Mouse (Mus musculus) forebrain, embryonic 13.5 days (tissue): ENCODE data around the gene Dcaf1. TPM values are rescaled to one million over a fixed set of nuclear protein-coding genes. Genes with fewer than 3 reads are reported as not detected.
A peak's percentile ranks its signal among the peaks of the same experiment; 100 is the strongest.

Experiments used
- ATAC-seq: fragments of 200-750 bp; cut with Nextera tagmentation; 2 replicates; pipeline ENCODE4 v1.8.0; 2017
- H3K27ac ChIP-seq: fragments of 300-500 bp; sonication (generic); 2 replicates; pipeline ENCODE4 v1.5.1; 2015; ENCODE audit warnings: inconsistent platforms, mild to moderate bottlenecking, moderate library complexity
- H3K27me3 ChIP-seq: fragments of 300-500 bp; sonication (generic); 2 replicates; pipeline ENCODE4 v1.6.1; 2015; ENCODE audit warnings: mild to moderate bottlenecking, inconsistent platforms
- H3K36me3 ChIP-seq: fragments of 300-500 bp; sonication (generic); 2 replicates; pipeline ENCODE4 v1.6.1; 2015; ENCODE audit warnings: mild to moderate bottlenecking, inconsistent platforms; ENCODE audit not compliant: poor library complexity, severe bottlenecking
- H3K4me1 ChIP-seq: fragments of 300-500 bp; sonication (generic); 2 replicates; pipeline ENCODE4 v1.6.1; 2015; ENCODE audit warnings: inconsistent platforms
- H3K4me2 ChIP-seq: fragments of 300-500 bp; sonication (generic); 2 replicates; pipeline ENCODE4 v1.6.1; 2015; ENCODE audit warnings: inconsistent platforms, mild to moderate bottlenecking, moderate library complexity
- H3K4me3 ChIP-seq: fragments of 300-500 bp; sonication (generic); 2 replicates; pipeline ENCODE4 v1.5.1; 2015; ENCODE audit warnings: mild to moderate bottlenecking, inconsistent platforms
- H3K9ac ChIP-seq: fragments of 300-500 bp; sonication (generic); 2 replicates; pipeline ENCODE4 v1.6.1; 2015; ENCODE audit warnings: mild to moderate bottlenecking, inconsistent platforms
- H3K9me3 ChIP-seq: fragments of 300-500 bp; sonication (generic); replicated peaks from 2 replicates; pipeline ENCODE4 v1.6.1; 2016; ENCODE audit warnings: inconsistent platforms
- WGBS: fragments of 180-500 bp; shearing (Covaris S2); methylation state at CpG from one replicate; pipeline ENCODE4 v1.1.7; 2015; 5-methylcytosine and 5-hydroxymethylcytosine counted together
- polyA plus RNA-seq: library from polyadenylated mRNA; unstranded; fragments of >200 nt; fragmentation: Nextera tagmentation; extraction: Ambion mirVana; gene quantifications from 2 replicates; pipeline ENCODE4 v1.2.1, GENCODE M21; 2015

Dcaf1 gene
- 20.7 and 26.4 TPM in 2 replicates for polyA plus RNA-seq

DNA sequence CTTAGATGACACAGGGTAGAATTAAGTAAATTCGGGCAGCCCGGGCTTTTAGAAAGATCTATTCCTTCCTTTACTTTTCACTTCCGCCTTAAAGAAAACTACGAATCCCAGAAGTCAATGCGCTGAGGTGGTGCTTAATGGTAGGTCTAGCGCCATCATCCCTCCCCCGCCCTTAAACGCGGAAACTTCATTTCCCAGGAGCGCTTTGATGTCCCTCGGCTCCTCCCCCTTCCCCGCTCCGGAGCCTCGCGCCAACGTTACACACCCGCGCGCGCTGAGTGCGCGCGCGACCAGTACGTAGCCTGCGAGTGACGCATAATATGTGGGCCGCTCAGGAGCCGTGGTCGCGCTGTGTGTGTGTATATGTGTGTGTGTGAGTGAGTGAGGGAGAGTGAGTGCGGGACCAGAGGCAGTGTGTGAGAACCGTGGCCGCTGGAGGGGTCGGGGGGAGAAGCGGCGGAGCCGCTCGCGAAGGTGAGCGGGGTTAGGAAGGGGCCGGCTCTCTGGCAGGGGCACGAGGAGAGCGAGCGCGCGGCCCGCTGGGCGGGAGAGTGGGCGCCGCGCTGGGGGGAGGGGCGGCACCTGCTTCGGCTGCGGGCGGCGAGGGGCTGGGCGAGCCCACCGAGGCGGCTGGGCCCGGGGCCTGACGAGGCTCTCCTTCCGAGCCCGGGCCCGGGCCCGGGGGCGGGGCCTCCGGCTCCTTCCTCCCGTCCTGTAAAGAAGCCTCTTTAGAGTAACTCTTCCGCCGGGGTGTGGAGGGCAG, at the start of gene Dcaf1:
Dcaf1 (plus strand) TSS at position 257 of the 763 bp plus-strand sequence.
- peak; percentile 98 for ATAC-seq
- Histone ChIP-seq H3K9me3 (no peaks in the 10 kb centered on the region), H3K4me3 (peak within 1 kb of the TSS; percentile 87), H3K27me3 (no peaks in the 10 kb centered on the region), H3K4me2 (peak within 1 kb of the TSS; percentile 78), H3K36me3 (no peaks in the 10 kb centered on the region), H3K9ac (peak within 1 kb of the TSS; percentile 85), H3K27ac (peak within 1 kb of the TSS; percentile 91), H3K4me1 (peaks cover 16% of the 10 kb centered on the region)
- under 1% methylated on average over 49 of the region's 71 CpGs for WGBS

DNA sequence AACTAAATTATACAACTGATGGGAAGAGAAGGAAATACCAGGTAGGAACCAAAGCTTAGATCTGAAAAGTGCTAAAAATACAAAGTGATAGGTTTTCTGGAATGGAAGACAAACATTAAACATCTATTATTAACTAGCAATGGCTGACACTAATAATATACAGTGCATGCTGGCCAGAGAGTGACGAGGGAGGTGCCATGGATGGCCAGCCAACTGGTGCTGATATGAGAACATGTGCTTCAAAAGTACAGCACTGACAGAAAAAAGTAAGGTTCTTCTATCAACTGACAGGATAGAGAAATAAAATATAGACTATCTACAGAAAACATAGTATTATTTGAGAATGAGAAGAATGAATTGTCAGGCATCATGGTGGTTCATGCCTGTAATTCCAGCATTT, 45.6 kb upstream of the Dcaf1 start:
- 97% methylated on average over 1 of the region's 1 CpGs for WGBS
- H3K4me3 ChIP-seq = no peak overlapping the region
- H3K4me2 ChIP-seq = no peak overlapping the region
- ATAC-seq = no peak
- no peak overlapping the region for H3K9ac ChIP-seq
- H3K36me3 ChIP-seq = no peaks in the 10 kb centered on the region
- no peaks in the 10 kb centered on the region for H3K9me3 ChIP-seq
- H3K27me3 ChIP-seq = no peaks in the 10 kb centered on the region
- no peak overlapping the region for H3K27ac ChIP-seq
- no peaks in the 10 kb centered on the region for H3K4me1 ChIP-seq

DNA sequence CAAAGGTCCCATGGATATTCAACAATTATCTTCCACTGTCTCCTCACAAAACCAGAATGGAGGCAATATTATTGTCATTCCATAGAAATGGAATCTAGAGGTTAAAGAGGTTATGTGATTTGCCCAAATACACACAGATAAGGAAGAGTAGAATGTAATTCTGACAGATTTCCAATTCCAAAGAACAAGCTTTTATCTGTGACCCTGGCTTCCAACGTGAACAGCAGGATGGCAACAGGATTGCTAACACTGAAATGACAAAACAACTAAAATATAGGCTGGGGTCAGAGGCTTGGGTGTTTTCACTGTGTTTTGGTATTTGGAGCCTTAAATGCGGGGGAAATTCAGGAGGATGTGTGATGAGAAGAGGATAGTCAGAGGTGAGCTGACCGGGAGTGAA, 44.3 kb upstream of the Dcaf1 start:
- no peaks in the 10 kb centered on the region for H3K36me3 ChIP-seq

DNA sequence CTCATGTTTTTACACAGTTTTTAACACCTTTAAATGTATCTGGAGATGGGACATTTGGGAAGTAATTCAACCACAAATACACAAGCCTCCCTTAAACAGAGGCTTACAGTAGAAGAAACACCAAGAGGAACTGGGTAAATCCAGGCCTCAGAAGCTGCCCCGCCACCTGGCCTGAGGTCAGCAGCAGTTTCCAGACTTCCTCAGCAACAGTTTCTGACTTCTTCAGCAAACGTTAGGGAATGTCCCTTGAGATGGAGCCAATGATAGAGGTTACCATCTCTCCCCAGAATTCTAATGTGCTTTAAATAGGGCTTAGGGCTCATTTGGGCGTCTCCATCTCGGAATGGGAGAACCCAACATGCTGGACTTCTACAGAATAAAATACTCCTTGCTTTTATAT, 43.4 kb upstream of the Dcaf1 start:
- no peak overlapping the region for H3K27ac ChIP-seq
- WGBS = 95% methylated on average over 4 of the region's 4 CpGs
- no peaks in the 10 kb centered on the region for H3K9me3 ChIP-seq
- H3K36me3 ChIP-seq = no peaks in the 10 kb centered on the region
- no peak for ATAC-seq
- H3K9ac ChIP-seq = no peak overlapping the region
- no peaks in the 10 kb centered on the region for H3K27me3 ChIP-seq
- H3K4me1 ChIP-seq = no peaks in the 10 kb centered on the region
- no peak overlapping the region for H3K4me3 ChIP-seq
- no peak overlapping the region for H3K4me2 ChIP-seq

More for the DNA sequence above, 44.3 kb upstream of the Dcaf1 start:
- Histone ChIP-seq H3K9ac (no peak overlapping the region), H3K4me2 (no peak overlapping the region), H3K4me3 (no peak overlapping the region), H3K9me3 (no peaks in the 10 kb centered on the region), H3K27ac (no peak overlapping the region), H3K27me3 (no peaks in the 10 kb centered on the region), H3K4me1 (no peaks in the 10 kb centered on the region)
- no peak for ATAC-seq
- 91% methylated on average over 3 of the region's 3 CpGs for WGBS

GRCm38 (mm10) chr9:106780086-106780485, 41.6 kb upstream of the Dcaf1 start:
- WGBS = 88% methylated on average over 3 of the region's 3 CpGs
- no peaks in the 10 kb centered on the region for H3K9me3 ChIP-seq
- H3K9ac ChIP-seq = no peak overlapping the region

GRCm38 (mm10) chr9:106783554-106783953, 38.1 kb upstream of the Dcaf1 start:
- WGBS = 96% methylated on average over 2 of the region's 2 CpGs
- no peak overlapping the region for H3K4me3 ChIP-seq
- no peak overlapping the region for H3K27ac ChIP-seq
- H3K36me3 ChIP-seq = no peaks in the 10 kb centered on the region
- H3K4me1 ChIP-seq = peaks cover 16% of the 10 kb centered on the region
- H3K4me2 ChIP-seq = no peak overlapping the region
- ATAC-seq = no peak
- no peaks in the 10 kb centered on the region for H3K9me3 ChIP-seq
- H3K27me3 ChIP-seq = no peaks in the 10 kb centered on the region
- no peak overlapping the region for H3K9ac ChIP-seq

More at GRCm38 (mm10) chr9:106780086-106780485, 41.6 kb upstream of the Dcaf1 start:
- no peak for ATAC-seq
- Histone ChIP-seq H3K27me3 (no peaks in the 10 kb centered on the region), H3K4me2 (no peak overlapping the region), H3K36me3 (no peaks in the 10 kb centered on the region), H3K4me3 (no peak overlapping the region), H3K4me1 (no peaks in the 10 kb centered on the region), H3K27ac (no peak overlapping the region)

DNA sequence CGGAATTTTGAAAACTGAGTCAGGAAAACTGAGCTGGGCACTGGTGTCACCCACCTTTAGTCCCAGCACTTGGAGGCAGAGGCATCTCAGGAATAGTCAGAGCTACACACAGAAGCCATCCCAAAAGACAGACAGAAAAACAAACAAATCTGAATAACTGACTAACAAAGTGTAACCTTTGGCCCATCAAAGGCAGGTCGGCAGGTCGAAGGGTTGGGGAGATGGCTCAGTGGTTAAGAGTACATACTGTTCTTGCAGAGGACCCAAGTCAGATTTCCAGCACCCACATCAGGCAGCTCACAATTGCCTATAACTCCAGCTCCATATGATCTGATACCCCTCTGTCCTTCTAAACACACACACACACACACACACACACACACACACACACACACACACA, 36.5 kb upstream of the Dcaf1 start:
- peaks cover 20% of the 10 kb centered on the region for H3K4me1 ChIP-seq
- H3K4me2 ChIP-seq = no peak overlapping the region
- H3K27me3 ChIP-seq = no peaks in the 10 kb centered on the region
- H3K9ac ChIP-seq = no peak overlapping the region
- no peak overlapping the region for H3K4me3 ChIP-seq
- no peak overlapping the region for H3K27ac ChIP-seq
- H3K9me3 ChIP-seq = no peaks in the 10 kb centered on the region
- 92% methylated on average over 3 of the region's 3 CpGs for WGBS
- no peaks in the 10 kb centered on the region for H3K36me3 ChIP-seq
- ATAC-seq = no peak

- Histone ChIP-seq H3K4me1 (peaks cover 20% of the 10 kb centered on the region), H3K4me2 (peak overlapping the region; percentile 89), H3K36me3 (no peaks in the 10 kb centered on the region), H3K4me3 (peak overlapping the region; percentile 97), H3K9me3 (no peaks in the 10 kb centered on the region), H3K27me3 (0 out of 2 replicates have a peak, but pooled peaks cover 3% of the 10 kb centered on the region), H3K9ac (peak overlapping the region; percentile 99), H3K27ac (peak overlapping the region; percentile 90)
- peak; percentile 30; the same call in 1 of the 2 replicates for ATAC-seq
- WGBS = 7% methylated on average over 23 of the region's 23 CpGs
These were observed 33.5 kb upstream of the Dcaf1 start for GRCm38 (mm10) chr9:106787979-106788811.

DNA sequence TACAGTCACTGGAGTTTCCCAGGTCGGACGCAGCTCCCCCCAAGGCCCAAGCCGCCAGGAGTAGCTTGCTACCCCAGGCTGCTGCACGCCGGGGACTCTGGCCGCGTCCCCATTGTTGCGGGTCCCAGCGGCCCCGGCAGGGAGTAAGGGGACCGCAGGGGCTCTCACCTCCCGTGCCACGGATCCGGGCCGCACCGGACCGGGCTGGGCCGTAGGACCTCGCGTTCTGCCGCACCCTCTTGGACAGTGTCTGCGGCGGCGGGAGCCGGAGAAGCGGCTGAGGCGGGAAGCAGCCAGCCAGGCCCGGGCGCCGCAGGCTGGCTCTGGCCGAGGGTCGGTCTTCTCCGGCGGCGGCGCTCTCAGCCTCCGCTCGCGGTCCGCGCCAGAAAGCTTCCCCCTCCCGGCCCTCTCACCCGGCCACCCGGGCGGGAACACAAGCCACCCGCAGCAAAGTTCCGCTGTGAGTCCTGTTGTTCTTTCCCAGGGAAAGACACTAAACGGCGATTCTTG, 32.8 kb upstream of the Dcaf1 start, which contains the start of gene Rad54l2:
Rad54l2 (minus strand) TSS at position 383 of the 510 bp plus-strand sequence.
- ATAC-seq = peak; percentile 95
- under 1% methylated on average over 45 of the region's 49 CpGs for WGBS

GRCm38 (mm10) chr9:106789363-106789762, 32.3 kb upstream of the Dcaf1 start:
- Histone ChIP-seq H3K27me3 (0 out of 2 replicates have a peak, but pooled peaks cover 3% of the 10 kb centered on the region), H3K9ac (peak overlapping the region; percentile 99), H3K4me3 (peak overlapping the region; percentile 97), H3K36me3 (no peaks in the 10 kb centered on the region), H3K4me2 (peak overlapping the region; percentile 89), H3K9me3 (no peaks in the 10 kb centered on the region), H3K4me1 (peaks cover 20% of the 10 kb centered on the region), H3K27ac (peak overlapping the region; percentile 90; the same call in 1 of the 2 replicates)
- 15% methylated on average over 10 of the region's 10 CpGs for WGBS
- ATAC-seq = peak; percentile 20; the same call in 1 of the 2 replicates

More for the DNA sequence above, 32.8 kb upstream of the Dcaf1 start, which contains the start of gene Rad54l2:
- Histone ChIP-seq H3K27me3 (0 out of 2 replicates have a peak, but pooled peaks cover 3% of the 10 kb centered on the region), H3K4me1 (peaks cover 20% of the 10 kb centered on the region), H3K4me3 (peak within 1 kb of the TSS; percentile 97), H3K9me3 (no peaks in the 10 kb centered on the region), H3K4me2 (peak within 1 kb of the TSS; percentile 89), H3K36me3 (no peaks in the 10 kb centered on the region), H3K9ac (peak within 1 kb of the TSS; percentile 99), H3K27ac (peak within 1 kb of the TSS; percentile 90)

DNA sequence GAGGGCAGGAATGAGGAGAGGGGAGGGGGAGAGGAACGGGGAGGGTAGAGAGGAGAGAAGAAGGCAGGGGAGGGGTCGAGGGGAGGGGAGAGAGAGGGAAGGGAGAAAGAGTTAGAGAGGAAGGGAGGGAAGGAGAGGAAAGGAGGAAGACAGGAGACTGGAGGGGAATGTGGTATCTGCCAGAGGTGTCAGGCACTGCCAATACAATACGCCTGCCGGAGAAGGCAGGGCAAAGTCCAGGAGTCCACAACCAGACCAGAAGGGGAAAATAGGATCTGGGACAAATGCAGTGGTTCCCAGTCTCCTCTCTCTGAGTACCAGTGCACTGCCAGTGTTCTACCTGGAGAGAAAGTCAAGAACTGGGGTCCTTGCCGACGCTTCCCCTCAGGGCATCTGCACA, 30.8 kb upstream of the Dcaf1 start:
- H3K9ac ChIP-seq = no peak overlapping the region
- H3K4me2 ChIP-seq = no peak overlapping the region
- H3K27me3 ChIP-seq = 0 out of 2 replicates have a peak, but pooled peaks cover 3% of the 10 kb centered on the region
- no peak overlapping the region for H3K4me3 ChIP-seq
- ATAC-seq = no peak
- H3K4me1 ChIP-seq = peaks cover 20% of the 10 kb centered on the region
- WGBS = 75% methylated on average over 6 of the region's 6 CpGs
- H3K36me3 ChIP-seq = no peaks in the 10 kb centered on the region
- no peaks in the 10 kb centered on the region for H3K9me3 ChIP-seq
- H3K27ac ChIP-seq = no peak overlapping the region

- 83% methylated on average over 4 of the region's 4 CpGs for WGBS
- ATAC-seq = no peak
- Histone ChIP-seq H3K4me3 (no peak overlapping the region), H3K36me3 (no peaks in the 10 kb centered on the region), H3K27me3 (no peaks in the 10 kb centered on the region), H3K9ac (no peak overlapping the region), H3K4me2 (no peak overlapping the region), H3K4me1 (no peaks in the 10 kb centered on the region), H3K27ac (no peak overlapping the region), H3K9me3 (peaks cover 8% of the 10 kb centered on the region)
These were observed 15.2 kb upstream of the Dcaf1 start for GRCm38 (mm10) chr9:106806503-106806902.
